Mouse (Mus musculus) adrenal gland, postnatal 10 days (tissue): Measurements from ENCODE around the gene Zfp385b. TPM values are rescaled to one million over a fixed set of nuclear protein-coding genes. Genes with fewer than 3 reads are reported as not detected.

Experiments
- DNase-seq: peaks from one replicate; pipeline ENCODE4 v3.0.0; 2021; ENCODE audit warnings: mixed read lengths
- total RNA-seq, 2 experiments: library from RNA; stranded (reverse); gene quantifications; 2 replicates each; pipeline ENCODE4 v1.2.3; 2021

The Zfp385b gene
- total RNA-seq, 2 experiments from 2014 or later: 2.4 to 2.9 TPM

GRCm38 (mm10) chr2:77705476-77705875, 114.0 kb downstream of the Zfp385b start:
- DNase-seq: no peak

DNA sequence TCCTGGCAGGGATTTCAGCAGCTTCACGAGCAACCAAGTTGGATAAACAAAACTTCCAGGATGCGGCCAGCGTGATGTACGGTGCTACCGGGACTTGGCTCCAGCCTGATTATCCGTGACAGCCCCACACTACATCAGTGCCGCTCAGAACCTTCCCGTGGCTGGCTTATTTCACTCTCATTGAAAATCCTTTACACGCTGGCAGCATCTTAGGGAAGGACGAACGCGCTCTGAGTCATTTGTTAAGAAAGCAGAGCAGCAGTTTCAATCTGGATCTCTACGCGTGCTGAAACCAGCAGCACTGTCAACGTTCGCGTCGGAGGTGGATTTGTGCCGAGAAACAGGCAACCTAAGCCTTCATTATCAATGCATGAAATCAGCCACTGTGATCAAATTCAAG, 116.4 kb downstream of the Zfp385b start:
- peak; percentile 13 for DNase-seq

DNA sequence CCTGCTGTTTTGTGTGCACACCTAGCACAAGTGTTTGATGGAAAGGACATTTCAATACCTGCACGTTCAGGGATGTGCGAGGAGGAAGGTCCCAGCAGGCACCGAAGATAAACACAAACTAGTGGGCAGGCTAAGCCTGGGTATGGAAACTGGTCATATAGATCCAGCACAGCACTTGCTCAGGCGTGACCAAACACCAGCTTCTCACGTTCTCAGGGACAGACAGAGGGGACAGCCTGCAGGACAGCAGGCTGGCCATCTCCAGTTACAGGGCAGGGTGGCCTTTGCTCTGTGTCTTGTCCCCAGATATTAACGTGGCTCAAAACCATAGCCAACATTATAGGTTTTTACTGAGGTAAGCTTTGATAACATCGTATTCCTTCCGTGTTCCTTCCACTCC, 128.3 kb downstream of the Zfp385b start:
- no peak for DNase-seq

GRCm38 (mm10) chr2:77690316-77690715, 129.1 kb downstream of the Zfp385b start:
- no peak for DNase-seq

DNA sequence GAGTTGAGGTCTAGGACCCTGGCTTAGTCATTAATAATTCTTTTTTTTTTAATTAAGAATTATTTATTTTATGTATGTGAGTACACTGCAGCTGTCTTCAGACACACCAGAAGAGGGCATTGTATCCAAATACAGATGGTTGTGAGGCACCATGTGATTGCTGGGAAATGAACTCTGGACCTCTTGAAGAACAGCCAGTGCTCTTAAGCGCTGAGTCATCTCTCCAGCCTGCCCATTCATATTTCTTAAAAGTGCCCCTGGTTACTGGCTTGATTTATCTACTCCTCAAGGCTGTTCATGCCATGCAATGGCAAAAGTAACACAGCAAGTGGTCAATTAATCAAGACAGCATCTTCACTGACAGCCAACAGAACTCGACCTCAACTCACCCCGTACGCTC, 130.8 kb downstream of the Zfp385b start:
- no peak for DNase-seq

GRCm38 (mm10) chr2:77684088-77684487, 135.4 kb downstream of the Zfp385b start:
- no peak for DNase-seq

GRCm38 (mm10) chr2:77682205-77682604, 137.2 kb downstream of the Zfp385b start:
- no peak for DNase-seq

- DNase-seq: peak; percentile 41
These were observed 137.7 kb downstream of the Zfp385b start for GRCm38 (mm10) chr2:77681741-77682140.

DNA sequence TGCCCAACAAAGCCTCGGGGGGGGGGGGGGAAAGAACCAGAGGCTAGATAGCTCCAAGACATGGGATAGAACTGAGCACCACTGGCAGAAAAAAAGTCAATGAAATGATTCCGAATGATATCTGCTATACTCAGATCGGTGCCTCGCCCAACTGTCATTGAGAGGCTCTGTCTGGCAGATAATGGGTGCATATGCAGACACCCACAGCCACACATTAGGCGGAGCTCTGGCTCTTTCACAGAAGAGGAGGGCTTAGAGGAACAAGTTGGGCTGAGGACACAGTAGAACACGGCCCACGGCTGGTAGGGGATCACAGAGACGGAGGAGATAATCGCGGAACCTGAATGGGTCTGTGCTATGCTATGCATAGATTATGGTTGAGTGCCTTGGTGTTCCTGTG, 145.7 kb downstream of the Zfp385b start:
- no peak for DNase-seq

DNA sequence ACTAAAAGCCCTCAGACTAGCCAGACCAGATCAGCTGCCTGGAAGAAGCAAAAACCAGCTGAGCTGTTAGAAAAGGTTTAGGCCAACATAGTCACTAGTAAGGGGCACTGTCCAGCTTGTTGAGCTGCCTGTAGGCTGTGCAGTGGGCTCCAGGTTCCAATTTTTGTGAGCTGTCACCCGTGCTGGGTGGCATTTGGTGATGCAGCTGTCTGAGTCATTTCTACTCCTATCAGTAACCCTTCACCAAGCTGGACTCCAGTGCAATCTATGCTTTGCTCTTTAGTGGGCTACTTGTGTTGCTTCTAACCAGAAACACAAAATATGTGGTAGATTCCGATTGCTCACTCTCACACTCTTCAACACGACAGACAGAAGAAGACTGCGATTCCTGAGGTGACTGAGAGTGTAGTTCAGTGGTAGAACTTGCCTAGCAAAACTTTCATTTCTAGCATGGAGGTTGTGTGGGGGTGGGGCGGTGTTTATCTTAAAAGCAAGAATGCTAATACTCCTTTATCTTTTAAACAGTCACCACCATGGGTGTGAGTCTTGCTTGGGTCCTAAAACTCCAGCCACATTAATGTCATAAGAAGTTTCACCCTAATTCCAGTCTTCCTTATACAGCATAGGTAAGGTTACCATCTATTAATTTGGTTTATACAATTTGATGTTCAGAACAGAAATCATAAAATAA, 147.1 kb downstream of the Zfp385b start:
- no peak for DNase-seq

DNA sequence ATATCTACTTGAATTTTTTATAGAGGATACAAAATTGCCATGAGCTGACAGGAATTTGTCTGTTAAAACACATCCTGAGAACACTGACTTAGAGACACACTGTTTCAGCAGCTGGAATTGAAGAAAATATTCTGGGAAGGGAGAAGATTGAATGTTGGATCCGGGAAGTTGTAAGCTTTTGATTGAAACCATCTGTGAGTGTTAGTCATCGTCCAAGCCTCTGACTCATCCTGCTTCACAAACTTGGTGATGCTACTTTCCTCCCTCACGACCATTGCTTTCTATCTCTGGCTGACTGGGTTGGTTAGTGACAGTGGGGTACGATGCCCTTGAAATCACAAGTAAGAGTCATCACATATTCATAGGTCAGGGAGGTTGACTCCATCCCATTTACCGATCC, 157.3 kb downstream of the Zfp385b start:
- DNase-seq: no peak

DNA sequence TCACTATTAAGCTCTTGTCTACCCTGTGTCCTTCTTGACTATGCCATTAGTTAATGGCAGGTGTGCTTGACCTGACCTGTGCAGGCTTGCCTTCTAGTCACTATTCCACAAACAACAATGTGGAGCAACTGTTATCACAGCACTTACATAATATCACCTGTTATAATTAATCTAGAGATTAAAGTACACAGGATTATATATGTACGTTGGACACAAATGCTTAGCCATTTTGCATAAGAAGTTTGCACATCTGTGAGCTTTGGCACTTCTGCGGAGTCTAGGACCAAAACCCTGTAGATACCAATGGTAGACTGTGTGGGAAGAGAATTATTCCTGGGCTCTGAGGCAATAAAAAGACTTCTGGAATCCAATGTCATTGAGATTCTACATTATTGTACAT, 165.8 kb downstream of the Zfp385b start:
- no peak for DNase-seq

DNA sequence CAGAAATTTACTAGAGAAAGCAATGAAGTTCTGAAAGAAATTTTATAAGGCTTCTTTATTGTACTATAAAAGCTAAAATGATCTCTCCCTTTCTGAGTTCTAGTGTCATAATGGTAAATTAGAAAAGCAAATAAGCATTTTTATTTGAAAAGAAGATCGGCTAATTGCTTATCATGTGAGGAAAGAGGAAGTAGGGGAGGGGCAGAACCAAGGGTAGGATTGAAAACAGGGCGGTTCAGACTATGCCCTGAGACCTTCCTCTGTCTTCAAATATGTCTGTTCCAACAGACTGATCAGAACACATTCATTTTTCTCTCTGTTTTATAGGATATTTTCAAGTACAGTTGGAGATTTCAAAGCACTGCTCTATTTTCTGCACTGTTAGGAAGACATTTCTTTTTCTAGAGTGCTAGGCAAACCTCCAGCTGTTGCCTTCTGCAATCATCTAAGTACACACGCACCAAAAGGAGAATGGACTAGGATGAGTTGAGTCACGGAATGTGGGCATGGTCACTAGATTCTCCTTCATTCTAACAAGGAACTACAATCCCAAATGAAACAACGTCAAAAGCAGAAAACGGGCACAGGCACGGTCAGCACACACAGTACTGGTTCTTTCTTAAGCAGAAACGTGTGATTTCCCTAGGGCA, 177.8 kb downstream of the Zfp385b start:
- DNase-seq: no peak

DNA sequence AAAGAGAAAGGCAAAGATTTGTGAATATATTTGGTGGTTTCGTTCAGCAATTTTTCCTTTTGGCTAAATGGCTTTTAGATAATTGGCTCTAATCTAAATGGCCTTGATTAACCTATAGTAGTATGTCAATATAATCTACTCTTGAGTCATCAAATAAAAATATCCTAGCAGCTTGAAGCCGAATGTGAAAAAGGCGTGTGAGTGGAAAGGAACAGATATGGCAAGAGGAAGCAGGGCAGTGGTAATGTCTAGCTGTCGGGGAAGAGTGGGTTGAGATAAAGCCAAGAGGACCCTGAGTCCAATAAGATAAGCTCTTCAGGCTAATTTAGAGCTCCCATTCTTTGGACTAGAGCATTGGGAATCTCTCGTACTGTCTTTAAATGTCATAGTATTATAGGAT, 179.4 kb downstream of the Zfp385b start:
- no peak for DNase-seq

- peak; percentile 55 for DNase-seq
These were observed 187.8 kb downstream of the Zfp385b start for GRCm38 (mm10) chr2:77631606-77632005.

GRCm38 (mm10) chr2:77627622-77628231, 191.7 kb downstream of the Zfp385b start:
- no peak for DNase-seq

GRCm38 (mm10) chr2:77618686-77619085, 200.8 kb downstream of the Zfp385b start:
- no peak for DNase-seq

DNA sequence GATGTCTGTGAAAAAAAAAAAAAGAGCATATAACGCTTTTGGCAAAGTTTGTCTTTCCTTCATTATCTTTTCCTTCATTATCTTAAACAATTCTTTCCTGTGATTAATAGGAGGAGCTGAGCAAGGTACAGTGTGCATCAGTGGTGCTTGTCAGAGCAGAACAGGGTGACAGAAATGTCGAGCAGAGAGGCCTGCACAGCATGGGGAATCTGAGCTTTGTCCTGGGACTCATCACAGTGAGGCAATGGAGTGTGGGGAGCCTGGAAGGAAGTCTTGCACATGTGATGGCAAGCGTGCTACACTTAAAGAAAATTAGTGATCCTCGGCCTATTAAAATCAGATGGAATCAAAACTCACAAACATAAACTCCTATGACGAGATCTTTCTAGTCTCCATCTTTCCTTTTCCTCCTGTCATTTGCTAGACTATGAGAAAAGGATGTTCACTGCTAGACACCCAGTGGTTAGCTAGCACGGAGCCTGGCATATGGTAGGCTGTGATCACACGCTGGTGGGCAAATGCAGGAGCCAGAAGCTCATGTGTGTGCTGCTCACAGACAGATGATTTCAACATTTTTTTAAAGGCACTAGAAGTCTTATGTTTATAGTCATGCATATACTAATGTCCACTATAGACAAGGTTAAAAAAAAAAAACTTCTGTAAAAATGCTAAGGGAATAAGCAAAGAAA, 209.0 kb downstream of the Zfp385b start:
- DNase-seq: no peak

- DNase-seq: no peak
These were observed 210.0 kb downstream of the Zfp385b start for GRCm38 (mm10) chr2:77609452-77609851.

- no peak for DNase-seq
These were observed 210.8 kb downstream of the Zfp385b start for GRCm38 (mm10) chr2:77608666-77609065.

GRCm38 (mm10) chr2:77593461-77593860, 226.0 kb downstream of the Zfp385b start:
- peak; percentile 6 for DNase-seq

GRCm38 (mm10) chr2:77592525-77592924, 226.9 kb downstream of the Zfp385b start:
- no peak for DNase-seq
